Mouse (Mus musculus) embryo, embryonic 9.5 days (tissue): ENCODE measurements around the gene Ptges.

Experiments
- DNase-seq: peaks from one replicate; pipeline ENCODE4 v3.0.0-alpha.2; 2017; ENCODE audit errors: extremely low spot score

The Ptges gene

DNA sequence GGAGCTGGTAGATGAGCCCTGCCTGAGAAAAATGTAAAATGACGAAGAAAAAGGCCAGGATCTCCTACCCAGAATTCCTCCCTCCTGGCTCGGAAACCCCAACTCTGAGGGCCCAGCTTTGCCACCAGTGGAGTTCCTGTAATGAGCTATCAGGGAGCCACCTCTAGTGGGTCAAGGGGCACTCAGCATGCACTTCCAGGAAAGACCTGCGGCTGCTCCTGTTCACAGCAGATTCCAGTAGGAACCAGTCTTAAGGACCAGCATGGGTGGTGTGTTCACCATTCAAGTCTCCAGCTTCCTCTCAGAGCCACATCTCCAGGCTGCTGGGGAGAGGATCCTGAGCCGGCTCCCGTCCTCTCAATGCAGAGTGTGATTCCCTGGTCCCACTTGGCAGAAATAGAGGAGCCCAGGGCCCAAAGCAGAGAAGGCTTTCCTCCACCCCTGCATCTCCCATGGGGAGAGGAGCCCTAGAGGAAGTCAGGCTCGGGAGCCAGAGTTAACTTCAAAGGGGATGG, 28.0 kb downstream of the Ptges start:
- DNase-seq, result no peak

DNA sequence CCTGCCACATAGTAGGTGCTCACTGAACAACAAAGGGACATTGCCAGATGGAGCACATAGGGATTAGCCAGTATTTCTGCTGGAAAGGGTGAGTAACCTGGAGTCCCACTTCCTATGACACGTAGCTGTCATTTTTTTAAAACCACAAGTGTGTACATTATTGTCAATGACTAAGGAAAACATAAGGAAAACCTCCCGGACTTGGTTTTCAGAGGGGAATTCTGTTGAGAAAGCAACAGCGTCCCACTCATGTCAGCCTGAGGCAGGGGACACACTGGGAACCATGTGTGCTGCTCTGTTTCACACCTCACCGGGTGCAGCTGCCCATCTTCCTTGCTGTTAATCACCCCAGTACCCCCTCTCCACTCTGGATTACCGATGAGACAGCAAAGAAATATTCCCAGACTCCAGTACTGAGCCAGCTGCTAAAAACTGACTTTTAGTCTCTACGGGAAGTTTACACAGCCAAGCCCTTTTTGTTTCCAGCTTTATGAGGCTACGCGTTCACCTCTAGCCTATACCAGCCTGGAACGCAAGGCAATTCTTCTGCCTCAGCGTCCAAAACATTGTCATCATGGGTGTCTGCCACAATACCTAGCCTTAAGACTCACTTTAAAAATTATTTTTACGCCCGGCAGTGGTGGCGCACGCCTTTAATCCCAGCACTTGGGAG, 30.1 kb downstream of the Ptges start:
- no peak for DNase-seq

DNA sequence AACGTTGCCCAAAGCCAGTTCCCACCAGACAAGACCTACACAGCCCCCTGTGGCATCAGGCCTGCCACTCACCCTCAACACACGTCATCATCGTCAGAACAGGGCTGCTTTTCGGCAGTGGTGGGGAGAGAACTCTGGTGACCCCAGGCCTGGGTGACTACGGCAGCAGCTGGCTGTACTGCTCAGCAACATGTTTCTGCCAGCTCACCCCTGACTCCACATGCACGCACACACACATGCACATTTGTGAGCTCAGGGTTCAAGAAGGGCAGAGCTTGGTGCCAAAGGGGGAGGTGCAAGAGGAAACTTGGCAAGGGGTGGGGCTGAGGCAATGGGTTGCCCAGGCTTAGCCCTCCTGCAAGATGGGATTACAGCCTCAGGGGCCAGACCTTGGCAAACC, 32.4 kb downstream of the Ptges start:
- no peak for DNase-seq

DNA sequence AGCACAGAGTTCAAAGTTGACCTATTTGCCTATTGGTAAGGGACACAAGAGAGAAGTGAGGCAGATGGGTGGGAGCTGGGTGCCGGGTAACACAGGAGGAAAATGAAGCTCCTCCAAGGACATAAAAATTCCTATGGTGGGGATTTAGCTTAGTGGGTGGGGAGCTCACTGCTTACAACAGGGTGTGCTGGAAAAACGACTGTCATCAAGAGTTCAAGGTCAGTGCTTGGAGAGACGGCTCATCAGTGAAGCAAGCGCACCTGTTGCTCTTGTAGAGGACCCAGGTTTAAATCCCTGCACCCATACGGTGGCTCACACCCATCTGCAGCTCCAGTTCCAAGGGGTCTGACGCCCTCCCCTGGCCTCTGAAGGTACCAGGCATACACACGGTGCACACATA, 35.7 kb downstream of the Ptges start:
- DNase-seq, result no peak

DNA sequence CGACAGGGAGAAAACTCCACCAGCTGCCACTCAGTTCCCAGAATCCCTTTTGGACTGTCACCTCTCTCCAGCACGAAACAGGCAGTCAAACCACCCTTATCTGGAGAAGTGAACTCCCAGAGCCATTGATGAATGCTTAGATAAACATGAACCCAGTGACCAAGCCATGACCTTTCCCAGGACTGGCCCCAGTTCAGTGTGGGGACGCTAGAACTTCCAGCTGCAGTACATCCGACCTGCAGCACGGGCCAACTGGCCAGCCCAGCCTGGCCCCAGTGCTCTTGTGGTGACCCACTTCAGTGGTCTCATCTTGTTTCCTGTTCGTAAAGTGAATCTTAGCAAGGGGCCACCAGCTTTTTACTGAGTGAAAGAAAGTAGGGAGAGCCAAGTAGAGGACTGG, 36.3 kb downstream of the Ptges start:
- DNase-seq, result peak; percentile 73

DNA sequence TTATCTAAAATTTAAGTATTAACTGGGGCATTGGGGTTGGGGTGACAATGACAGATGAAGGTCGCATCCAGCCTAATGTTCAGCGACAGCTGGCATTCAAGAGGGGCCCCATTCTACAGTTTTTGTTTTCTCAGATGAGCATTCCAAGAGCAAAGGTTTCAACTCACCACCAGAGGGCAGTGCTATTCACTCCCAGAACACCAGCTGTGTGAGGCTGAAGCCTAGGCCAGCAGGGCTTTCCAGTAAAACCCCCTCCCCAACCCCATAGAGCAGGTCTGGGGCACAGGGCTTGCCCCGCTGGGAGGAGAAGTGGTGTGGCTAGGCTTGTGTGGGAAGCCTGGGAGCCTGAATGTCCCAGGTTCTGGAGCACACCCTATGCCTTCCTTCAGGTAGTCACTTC, 38.7 kb downstream of the Ptges start:
- DNase-seq, result peak; percentile 76

DNA sequence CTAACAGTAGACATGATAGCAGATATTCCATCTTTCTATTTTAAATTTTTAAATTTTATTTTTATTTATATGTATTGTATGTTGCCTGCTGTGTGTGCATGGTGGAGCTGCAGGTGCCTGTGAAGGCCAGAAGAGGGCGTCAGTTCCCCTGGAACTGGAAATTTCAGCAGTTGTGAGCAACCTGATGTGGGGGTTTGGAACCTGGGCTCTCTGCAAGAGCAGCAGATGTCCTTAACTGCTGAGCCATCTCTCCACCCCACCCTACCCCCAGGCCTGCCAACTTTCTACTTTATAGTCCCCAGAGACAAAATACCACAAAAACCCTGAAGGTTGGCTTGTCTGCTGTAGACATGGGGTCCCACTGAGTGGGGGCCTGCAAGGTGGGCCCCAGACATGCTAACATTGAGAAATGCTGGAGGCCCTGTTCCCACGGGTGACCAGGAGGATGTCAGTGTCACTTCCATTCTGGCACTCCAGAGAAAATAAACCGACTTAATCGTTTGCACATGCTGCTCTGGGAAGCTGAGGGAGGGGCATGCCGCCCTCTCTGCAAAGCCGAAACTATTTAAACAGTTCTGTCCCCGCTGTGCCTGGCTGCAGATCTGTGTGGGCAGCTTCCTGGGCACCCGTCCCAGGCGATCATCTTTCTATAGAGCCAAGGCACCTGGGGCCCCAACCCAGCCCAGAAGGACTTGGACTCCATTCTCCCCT, 44.1 kb downstream of the Ptges start:
- DNase-seq, result peak; percentile 56

DNA sequence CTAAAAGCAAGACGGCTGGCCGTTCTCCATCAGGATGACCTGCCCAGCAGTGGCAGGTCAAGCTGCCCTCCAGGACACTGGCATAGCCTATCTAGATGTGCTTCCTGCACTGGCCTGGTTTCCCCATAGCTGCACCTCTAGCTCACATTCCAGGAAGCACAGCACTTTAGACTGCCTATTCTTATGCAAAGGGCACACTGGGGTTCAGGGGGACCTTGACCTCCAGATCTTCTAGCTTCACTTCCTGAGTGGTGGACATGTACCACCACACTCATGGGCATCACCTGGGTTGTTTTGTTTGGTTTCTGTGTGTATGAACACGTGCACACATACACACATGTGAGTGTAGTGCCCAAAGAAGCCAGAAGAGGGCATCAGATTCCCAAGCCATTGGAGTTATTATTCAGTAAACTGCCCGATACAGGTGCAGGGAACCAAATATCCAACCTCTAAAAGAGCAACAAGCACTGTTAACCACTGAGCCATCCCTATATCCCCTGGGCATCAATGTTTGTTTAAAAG, 44.8 kb downstream of the Ptges start:
- DNase-seq, result no peak

DNA sequence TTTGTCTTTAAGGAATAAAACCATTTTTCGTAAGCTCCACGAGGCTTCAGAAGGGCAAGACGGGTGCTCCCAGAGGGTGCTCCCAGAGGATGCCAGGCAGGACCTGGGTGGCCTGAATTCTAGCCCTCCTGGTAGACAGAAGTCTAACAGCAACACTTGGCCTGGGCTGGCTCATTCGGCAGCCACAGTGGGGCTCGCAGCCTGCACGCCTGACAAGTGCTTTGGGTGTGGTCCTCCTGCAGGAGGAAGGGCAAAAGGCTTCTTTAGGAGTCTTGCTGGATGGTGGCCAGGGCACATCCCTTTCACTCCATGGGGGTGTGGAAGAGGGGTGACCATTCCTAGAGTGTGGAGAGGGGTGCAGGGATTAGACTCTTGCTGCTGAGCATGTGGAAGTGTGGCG, 48.4 kb downstream of the Ptges start:
- no peak for DNase-seq

DNA sequence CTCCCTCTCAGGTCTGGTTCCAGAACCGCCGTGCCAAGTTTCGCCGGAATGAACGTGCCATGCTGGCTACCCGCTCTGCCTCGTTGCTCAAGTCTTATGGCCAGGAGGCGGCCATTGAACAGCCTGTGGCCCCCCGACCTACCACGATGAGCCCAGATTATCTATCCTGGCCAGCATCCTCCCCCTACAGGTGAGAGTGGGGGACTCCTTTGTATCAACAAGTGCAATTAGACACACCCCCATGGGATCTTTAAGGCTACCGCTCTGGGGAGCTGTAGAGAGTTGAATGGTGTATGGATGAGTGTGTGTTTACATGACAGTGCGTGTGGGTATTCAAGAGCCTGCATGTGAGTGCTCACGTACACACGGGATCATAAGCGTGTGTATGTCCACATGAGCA, 50.2 kb downstream of the Ptges start:
- DNase-seq, result no peak

DNA sequence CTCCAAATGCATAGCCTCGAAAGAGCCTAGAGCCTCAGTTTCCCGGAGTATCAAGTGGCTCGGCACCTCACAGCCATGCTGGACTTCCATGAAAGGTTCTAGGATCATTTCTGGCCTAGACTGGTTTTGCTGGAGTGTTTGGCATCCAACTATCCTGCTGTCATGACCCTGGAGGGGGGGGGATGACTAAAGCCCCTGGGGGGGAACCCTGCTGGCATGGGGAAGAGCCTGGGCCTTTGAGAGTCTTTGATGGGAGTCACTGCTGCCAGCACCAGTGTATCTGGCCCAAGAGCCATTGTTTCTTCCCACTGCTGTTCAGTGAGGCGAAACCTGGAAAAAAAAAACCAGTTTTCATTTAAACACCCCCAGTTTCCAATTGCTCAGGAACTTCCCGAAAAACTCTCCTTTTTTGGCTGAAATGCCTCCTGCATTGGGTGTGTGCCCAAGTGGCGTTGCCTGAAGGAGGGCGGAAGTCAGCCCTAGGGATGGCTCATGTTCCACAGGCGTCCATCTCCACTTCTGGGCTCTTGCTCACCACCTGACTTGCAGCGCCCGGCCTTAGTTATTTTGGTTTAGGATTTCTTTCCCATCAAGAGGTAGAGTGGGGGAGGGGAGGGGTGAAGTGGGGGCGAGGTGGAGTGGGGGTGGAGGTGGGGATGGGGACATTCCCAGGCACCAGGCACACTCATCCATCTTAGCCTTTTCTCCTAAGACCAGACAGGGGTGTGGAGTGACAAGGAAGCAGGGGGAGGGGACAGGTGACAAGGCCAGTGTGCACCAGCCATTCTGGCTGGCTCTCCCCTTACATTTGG, 53.8 kb downstream of the Ptges start:
- peak; percentile 40 for DNase-seq

DNA sequence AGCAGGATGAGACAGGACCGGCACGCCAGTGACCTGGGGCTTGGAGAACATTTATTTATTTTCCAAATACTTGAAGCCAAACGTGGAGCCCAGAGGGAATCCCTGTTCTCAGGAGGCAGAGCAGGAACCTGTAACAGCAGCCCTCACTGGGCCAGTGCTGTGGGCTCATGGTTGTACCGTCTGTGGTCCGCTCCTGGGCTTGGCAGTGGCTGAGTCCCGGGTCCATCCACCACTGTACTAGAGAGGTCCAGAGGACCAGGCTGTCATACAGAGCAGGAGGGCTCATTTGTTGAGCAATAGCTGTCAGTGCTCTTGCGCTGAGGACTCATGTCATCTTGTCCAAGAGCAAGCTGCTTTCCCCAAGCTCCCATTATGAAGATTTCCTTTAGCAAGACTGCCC, 54.6 kb downstream of the Ptges start:
- DNase-seq, result no peak

DNA sequence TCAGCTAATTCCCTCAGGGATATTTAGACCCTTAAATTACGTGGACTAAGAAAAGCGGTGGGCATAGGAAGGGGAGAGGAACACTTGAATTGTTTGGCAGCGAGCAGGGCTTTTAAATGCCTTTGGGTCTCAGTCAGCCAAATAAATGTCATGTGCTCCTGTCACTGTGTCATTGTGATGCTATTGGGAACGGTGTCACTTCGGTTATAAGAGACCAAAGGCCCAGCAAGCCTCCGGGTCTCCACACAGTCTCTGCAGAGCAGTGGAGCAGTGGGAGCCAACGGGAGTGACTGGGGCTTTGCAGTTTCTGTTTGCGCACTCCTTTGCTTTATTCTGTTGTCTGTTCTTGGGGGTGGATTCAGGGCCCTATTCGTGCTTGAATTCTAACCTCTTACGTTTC, 55.2 kb downstream of the Ptges start:
- no peak for DNase-seq

DNA sequence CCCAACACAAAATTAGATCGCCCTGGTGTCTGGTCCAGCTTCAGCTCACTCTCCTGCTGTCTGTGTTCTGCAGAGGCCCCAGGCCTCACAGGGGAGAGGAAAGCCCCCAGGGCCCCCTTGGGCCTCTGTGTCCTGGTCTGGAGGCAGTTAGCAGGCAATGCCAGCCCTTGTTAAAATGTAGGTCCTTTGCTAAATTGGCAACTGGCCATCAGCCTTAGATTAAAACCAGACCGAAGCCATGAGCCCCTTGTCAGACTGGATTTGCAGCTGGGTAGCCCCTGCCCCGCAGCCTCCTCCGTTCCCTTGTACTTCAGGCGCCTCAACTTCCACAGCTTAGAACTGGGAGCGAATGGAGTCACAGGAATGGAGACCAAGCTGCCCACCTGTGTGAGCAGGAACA, 57.0 kb downstream of the Ptges start:
- DNase-seq, result no peak

DNA sequence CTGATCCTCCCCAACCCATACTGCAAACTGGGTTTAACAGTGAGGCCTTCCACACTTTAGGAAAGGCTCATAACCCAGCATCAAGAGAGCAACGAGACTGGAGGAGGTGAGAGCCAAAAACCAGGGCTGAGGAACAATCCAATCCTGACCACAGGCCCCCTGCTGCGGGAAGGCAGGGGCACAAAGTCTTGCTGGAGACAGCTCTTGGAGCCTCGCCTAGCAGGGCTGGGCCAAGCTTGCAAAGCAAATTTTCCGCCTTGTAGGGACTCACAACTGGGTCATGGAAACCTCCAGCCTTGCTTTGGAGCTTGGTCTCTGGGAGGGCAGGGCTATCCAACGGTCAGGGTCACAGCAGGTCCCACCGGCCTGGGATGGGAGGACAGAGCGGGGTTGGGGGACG, 58.8 kb downstream of the Ptges start:
- no peak for DNase-seq

DNA sequence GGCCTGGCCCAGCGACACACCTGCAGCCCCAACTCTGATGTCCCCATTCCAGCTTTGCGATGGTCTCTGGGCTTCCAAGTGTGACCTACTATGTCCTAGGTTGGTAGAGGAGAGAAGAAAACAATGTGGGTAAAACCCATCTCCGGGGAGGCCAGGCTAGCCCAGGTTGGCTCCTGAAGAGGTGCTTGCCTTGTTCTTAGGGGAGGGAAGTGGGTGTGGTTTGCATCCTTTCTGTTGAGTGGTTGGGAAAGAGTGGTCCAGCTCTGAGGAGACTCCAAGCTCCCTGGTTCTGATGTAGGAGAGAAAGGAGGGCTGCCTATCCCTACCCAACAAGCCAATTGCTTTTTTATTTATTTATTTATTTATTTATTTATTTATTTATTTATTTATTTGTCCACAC, 64.2 kb downstream of the Ptges start:
- DNase-seq, result no peak

DNA sequence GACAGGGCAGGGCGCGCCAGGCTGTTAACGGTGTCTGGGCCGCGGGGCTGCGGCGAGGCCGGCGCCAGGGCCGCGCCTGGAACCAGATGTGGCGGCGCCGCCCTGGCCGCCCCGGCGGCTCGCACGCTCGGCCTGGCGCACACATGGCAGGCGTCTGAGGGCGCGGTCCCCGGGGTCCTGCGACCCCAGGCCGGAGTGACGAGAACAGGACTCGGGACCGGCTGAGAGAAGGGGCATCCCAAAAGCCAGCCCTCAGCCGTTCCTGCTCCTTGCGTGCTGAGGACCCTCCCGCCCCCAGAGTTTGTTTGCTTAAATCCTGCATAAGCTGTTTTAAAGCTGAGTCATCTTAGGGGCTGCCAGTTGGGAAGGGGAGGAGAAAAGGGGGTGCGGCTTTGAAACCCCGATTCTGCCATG, 64.7 kb downstream of the Ptges start:
- DNase-seq, result peak; percentile 48

DNA sequence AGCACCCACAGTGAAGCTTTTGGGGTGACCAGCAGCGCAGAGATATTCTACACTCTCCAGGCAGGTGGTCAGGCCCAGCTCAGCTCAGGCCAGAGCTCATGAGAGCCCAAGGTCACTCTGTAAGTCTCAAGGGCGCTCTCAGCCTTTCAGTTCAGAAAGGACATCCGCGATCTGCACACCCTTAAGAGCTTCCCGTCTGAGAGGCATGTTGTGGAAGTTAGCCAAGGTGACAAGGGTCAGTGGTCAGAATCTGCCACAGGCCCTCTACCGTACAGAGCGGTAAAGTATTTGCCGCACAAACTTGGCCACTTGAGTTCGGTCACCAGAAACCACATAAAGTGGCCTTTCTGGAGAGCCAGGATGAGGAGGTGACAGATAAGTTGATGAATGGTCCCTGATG, 66.1 kb downstream of the Ptges start:
- no peak for DNase-seq

DNA sequence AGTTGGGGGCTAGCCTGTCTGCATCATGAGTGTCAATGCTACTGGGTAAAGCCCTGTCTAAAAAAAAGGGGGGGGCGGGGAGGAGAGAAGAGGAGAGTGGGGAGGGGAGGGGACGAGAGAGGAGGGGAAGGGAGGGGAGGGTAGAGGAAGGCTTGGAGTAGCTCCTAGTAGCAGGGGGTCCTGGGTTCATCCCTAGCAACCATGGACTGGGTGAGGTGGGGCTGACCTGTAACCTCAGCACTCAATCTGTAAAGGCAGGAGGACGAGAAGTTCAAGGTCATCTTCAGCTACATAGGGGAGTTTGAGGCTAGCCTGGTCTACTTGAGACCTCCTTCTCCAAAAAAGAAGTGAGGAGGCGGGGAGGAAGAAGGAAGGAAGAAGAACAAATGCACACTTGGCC, 67.6 kb downstream of the Ptges start:
- DNase-seq, result no peak

DNA sequence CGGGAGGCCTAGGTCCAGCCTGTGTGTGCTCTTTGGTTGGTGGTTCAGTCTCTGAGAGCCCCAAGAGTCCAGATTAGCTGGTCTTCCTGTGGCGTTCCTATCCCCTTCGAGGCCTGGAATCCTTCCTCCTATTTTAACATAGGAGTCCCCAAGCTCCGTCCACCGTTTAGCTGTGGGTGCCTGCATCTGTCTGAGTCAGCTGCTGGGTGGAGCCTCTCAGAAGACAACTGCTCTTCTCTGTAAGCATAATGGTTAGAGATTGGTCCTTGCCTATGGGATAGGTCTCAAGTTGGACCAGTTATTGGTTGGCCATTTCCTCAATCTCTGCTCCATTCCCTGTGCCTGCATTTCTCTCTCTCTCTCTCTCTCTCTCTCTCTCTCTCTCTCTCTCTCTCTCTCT, 69.9 kb downstream of the Ptges start:
- no peak for DNase-seq

DNA sequence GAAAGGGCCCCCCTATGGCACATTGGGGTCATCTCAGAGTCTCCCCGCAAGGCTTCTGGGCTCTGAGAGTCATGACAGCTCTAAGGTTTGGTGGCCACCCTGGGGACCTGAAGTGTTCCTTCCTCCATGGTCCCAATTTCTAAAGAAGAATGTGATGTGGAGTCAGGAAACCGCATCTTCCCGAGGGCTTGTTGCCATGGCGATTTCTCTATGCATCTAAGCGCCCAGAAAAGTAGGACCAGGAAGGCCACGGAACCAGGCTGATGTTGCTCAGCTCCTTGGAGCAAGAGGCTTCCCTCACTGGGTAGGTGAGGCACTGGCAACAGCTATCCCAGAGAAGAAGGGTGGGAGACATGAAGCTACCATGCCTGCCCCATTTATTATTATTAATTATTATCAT, 72.6 kb downstream of the Ptges start:
- no peak for DNase-seq

DNA sequence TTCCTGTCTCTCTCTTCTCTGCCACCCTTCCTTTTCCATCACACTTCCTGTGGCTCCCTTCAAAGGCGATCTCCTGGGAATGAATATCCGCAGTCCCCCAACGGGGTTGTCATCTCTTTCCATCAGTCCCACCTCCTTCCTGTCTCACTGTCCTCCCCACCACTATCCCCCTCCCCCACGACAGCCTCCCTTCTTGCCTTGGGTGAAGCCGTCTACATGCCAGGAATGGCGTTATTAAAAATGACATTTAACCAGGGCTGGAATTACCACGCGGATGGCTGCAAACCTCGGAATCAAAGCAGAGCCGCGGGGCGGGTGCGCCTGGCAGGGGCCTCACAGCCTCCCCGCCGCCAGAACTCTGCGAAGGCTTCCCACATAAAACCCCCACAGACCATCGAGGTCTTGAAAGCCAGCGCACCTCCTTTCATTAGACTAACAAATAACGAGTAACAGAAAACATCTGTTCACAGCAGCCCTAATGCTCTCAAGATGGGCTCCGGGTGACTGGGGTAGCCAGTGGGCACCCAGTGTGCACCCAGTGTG, 76.8 kb downstream of the Ptges start:
- no peak for DNase-seq
